In the genomic region with DNA sequence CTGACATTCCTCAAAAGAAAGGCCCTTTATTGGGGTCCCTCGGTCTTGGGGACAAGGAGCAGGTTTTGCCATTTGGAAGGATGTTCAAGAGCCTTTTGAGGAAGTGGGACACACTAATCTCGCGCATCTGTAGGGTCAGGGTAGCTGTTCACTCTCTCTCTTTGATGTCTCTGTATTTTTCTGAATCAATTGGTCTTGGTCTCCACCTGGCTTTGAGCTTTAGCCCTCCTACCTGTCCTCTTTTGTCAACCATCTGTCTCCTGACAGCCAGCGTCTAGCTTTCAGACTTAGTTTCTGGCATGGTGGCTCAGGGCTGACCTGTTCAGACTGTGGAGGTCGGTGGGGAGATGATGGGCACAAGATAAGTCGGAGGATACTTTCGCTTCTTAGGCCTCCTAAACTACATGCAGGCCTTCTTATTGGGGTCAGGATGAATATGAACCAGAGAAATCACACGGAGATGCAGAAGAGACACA, we compare ENCODE assay signal across 1 mouse cellular context.
TF ChIP-seq lines count a peak whose summit lies in the region.

No protein-coding gene starts in this region.

TF ChIP-seq in MEL, 35 proteins besides CTCF, POLR2A, EP300 and RAD21:
- TF ChIP-seq MEF2A (IDR thresholded peaks at IDR 0.05; ENCODE audit: extremely low read depth, insufficient replicate concordance, low read depth, low read length, poor library complexity, severe bottlenecking) (no peak), GATA1 (IDR thresholded peaks at IDR 0.05; ENCODE audit: low read depth, low read length) (peak; percentile 65), ZC3H11A (IDR thresholded peaks at IDR 0.05; ENCODE audit: low read depth, low read length) (no peak), MYC (IDR thresholded peaks at IDR 0.05; ENCODE audit: low read depth, low read length) (0 out of 2 replicates have a peak, but pooled peaks have one; percentile 3), USF2 (IDR thresholded peaks at IDR 0.05; ENCODE audit: borderline replicate concordance in 1 of 2, insufficient read depth in 1 of 2, low read depth in 1 of 2, low read length in 2 of 2) (0 out of 4 replicates have a peak, but pooled peaks of 1 of the 2 experiments have one; percentile 12), TBP (IDR thresholded peaks at IDR 0.05; ENCODE audit: low read depth, low read length) (no peak; the same call in 1 of the 2 replicates), POLR2AphosphoS2 (IDR thresholded peaks at IDR 0.05; ENCODE audit: low read length) (no peak), CHD2 (IDR thresholded peaks at IDR 0.05; ENCODE audit: low read length) (no peak), MAX (IDR thresholded peaks at IDR 0.05; ENCODE audit: low read length) (no peak), SMC3 (IDR thresholded peaks at IDR 0.05; ENCODE audit: low read depth, low read length) (no peak), ZKSCAN1 (IDR thresholded peaks at IDR 0.05; ENCODE audit: low read depth, low read length) (peak; percentile 3; the same call in 1 of the 2 replicates)
TF ChIP-seq in MEL: peak in this region for 4.
